Mouse (Mus musculus): Measurements from ENCODE around the gene Wdr62. TPM values are rescaled to one million over a fixed set of nuclear protein-coding genes. Genes with fewer than 3 reads are reported as not detected.

Gene Wdr62
- total and polyA plus RNA-seq, 3 experiments, result 0.97 to 5.3 (median 1.7) TPM

DNA sequence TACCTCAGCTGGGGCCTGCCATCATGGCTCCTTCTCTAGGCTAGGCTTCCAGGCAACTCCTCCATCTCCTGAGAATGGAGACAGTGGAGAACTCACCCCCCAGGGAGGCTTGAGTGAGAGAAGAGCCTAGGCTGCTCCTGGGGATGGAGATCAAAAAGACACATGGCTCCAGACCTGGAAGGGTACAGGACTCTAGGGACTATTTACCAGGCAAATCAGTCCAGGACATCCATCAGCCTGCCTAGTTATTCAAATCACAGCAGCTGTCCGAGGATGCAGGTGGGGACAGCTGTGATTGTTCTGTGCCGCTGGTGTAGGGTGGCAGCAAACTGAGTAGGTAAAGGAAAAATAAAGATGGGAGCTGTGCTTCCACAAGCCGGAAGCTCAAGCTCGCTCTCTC, 44.6 kb downstream of the Wdr62 start, which contains the start of gene Ovol3:
Ovol3 (minus strand) TSS at position 101 of the 400 bp plus-strand sequence.
- TF ChIP-seq POLR2A (IDR thresholded peaks at IDR 0.05; ENCODE audit: insufficient read depth, low read depth, low read length), result no peak
- no peak for TF ChIP-seq CTCF (IDR thresholded peaks at IDR 0.05)
- no peak for TF ChIP-seq EP300 (IDR thresholded peaks at IDR 0.05; ENCODE audit: insufficient read depth, low read depth, low read length)
- 80% methylated on average over 4 of the region's 4 CpGs for WGBS
- no peak for DNase-seq
- H3K27me3 ChIP-seq (ENCODE audit: control insufficient read depth, insufficient read depth, low read length), result no peaks in the 10 kb centered on the region
- H3K9ac ChIP-seq (ENCODE audit: low read depth, low read length), result no peak within 1 kb of the TSS
- intact Hi-C loops (cut with DNase I), result no loop called here
- H3K79me2 ChIP-seq (replicated peaks; ENCODE audit: control insufficient read depth, insufficient read depth, low read length), result no peaks in the 10 kb centered on the region
- no peaks in the 10 kb centered on the region for H3K4me1 ChIP-seq (ENCODE audit: control insufficient read depth, insufficient read depth, low read length)
- H3K27ac ChIP-seq, result no peak within 1 kb of the TSS
- H3K4me3 ChIP-seq, result no peak within 1 kb of the TSS
- H3K36me3 ChIP-seq (ENCODE audit: control insufficient read depth, insufficient read depth, low read length), result no peaks in the 10 kb centered on the region

DNA sequence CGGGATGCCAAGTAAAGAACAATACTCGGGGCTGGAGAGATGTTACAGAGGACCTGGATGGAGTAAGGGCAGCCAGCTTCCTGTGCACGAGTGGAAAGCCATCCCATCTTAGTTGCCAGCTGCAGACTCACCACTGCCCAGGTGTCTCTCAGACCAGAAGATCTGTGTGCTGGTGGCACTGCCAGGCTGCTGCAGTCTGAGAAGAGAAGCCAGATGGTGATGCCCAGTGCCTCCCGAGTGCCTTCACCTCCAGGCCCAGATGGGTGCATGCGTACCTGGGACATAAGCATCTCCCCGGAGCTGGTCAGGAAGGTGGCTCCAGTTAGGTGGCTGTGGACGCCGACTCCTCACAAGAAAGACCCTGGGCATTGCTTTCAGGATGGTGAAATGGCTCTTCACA, 45.1 kb downstream of the Wdr62 start:
- TF ChIP-seq POLR2A (IDR thresholded peaks at IDR 0.05; ENCODE audit: insufficient read depth, low read depth, low read length) (no peak), CTCF (IDR thresholded peaks at IDR 0.05) (no peak), EP300 (IDR thresholded peaks at IDR 0.05; ENCODE audit: insufficient read depth, low read depth, low read length) (no peak)
- 87% methylated on average over 8 of the region's 8 CpGs for WGBS
- no peaks in the 10 kb centered on the region for H3K36me3 ChIP-seq (ENCODE audit: control insufficient read depth, insufficient read depth, low read length)
- H3K9ac ChIP-seq (ENCODE audit: low read depth, low read length), result no peak overlapping the region
- no peak for DNase-seq
- H3K27ac ChIP-seq, result no peak overlapping the region
- no peaks in the 10 kb centered on the region for H3K27me3 ChIP-seq (ENCODE audit: control insufficient read depth, insufficient read depth, low read length)
- H3K4me3 ChIP-seq, result no peak overlapping the region
- no peaks in the 10 kb centered on the region for H3K79me2 ChIP-seq (replicated peaks; ENCODE audit: control insufficient read depth, insufficient read depth, low read length)
- H3K4me1 ChIP-seq (ENCODE audit: control insufficient read depth, insufficient read depth, low read length), result no peaks in the 10 kb centered on the region
- intact Hi-C loops (cut with DNase I), result no loop called here

DNA sequence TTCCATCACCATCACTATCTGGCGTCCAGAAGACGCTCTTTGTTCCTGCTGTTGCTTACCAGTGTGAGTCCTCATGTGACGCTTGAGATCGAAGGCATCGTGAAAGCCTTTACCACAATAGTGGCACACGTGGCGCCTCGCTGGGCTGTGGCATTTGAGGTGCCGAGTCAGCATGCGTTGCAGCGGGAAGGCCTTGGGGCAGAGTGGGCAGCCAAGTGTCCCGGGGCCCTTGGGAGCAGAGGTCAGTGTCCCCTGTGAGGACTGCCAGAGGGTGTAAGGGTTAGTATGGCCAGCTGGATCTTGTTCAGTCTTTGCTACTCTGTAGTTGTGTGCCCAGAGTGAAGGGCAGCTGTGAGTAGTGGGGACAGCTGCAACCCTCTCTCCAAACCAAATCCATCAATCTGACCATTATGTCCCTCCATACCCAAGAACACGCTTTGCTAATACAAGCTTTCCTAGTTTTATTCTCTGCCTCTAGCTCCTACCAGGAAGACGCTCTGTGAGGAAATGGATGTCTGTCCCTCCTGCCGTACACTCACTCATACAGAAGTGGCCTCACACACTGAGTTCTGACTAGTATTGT, 45.9 kb downstream of the Wdr62 start:
- Histone ChIP-seq H3K79me2 (replicated peaks; ENCODE audit: control insufficient read depth, insufficient read depth, low read length) (no peaks in the 10 kb centered on the region), H3K4me1 (ENCODE audit: control insufficient read depth, insufficient read depth, low read length) (no peaks in the 10 kb centered on the region), H3K4me3 (no peak overlapping the region), H3K27me3 (ENCODE audit: control insufficient read depth, insufficient read depth, low read length) (no peaks in the 10 kb centered on the region), H3K9ac (ENCODE audit: low read depth, low read length) (no peak overlapping the region), H3K36me3 (ENCODE audit: control insufficient read depth, insufficient read depth, low read length) (no peaks in the 10 kb centered on the region), H3K27ac (no peak overlapping the region)
- intact Hi-C loops (cut with DNase I), result no loop called here
- no peak for TF ChIP-seq CTCF (IDR thresholded peaks at IDR 0.05)
- TF ChIP-seq EP300 (IDR thresholded peaks at IDR 0.05; ENCODE audit: insufficient read depth, low read depth, low read length), result no peak
- no peak for TF ChIP-seq POLR2A (IDR thresholded peaks at IDR 0.05; ENCODE audit: insufficient read depth, low read depth, low read length)
- DNase-seq, result no peak
- 92% methylated on average over 15 of the region's 15 CpGs for WGBS

DNA sequence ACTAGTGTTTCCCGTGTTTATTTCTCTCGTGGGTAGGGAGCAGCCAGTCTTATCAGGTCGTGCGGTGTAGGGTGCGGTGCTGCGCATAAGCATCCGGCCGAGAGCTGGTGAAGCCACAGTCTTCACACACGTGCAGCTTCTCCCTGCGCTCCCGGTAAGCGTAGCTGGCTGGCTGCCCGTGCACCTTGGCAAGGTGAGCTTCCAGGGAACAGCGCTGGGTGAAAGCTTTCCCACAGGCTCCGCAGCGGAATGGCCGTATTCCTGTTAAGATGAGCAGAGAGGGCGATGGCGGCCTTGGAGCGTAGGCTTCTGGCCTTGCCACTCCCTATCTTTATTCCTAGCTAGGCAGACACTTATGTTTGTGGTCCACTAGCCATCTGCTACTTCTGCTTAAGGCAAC, 46.8 kb downstream of the Wdr62 start:
- TF ChIP-seq EP300 (IDR thresholded peaks at IDR 0.05; ENCODE audit: insufficient read depth, low read depth, low read length), result no peak
- no peak for TF ChIP-seq POLR2A (IDR thresholded peaks at IDR 0.05; ENCODE audit: insufficient read depth, low read depth, low read length)
- TF ChIP-seq CTCF (IDR thresholded peaks at IDR 0.05), result no peak
- Histone ChIP-seq H3K27me3 (ENCODE audit: control insufficient read depth, insufficient read depth, low read length) (no peaks in the 10 kb centered on the region), H3K27ac (no peak overlapping the region), H3K4me3 (no peak overlapping the region), H3K36me3 (ENCODE audit: control insufficient read depth, insufficient read depth, low read length) (no peaks in the 10 kb centered on the region), H3K79me2 (replicated peaks; ENCODE audit: control insufficient read depth, insufficient read depth, low read length) (no peaks in the 10 kb centered on the region), H3K9ac (ENCODE audit: low read depth, low read length) (no peak overlapping the region), H3K4me1 (ENCODE audit: control insufficient read depth, insufficient read depth, low read length) (no peaks in the 10 kb centered on the region)
- WGBS, result 87% methylated on average over 20 of the region's 20 CpGs
- DNase-seq, result no peak
- intact Hi-C loops (cut with DNase I), result no loop called here

GRCm38 (mm10) chr7:30232631-30233148, 47.5 kb downstream of the Wdr62 start:
- DNase-seq, result peak; percentile 41 to 45

More at GRCm38 (mm10) chr7:30232631-30233148, 47.5 kb downstream of the Wdr62 start:
- intact Hi-C loops (cut with DNase I), result no loop called here
- Histone ChIP-seq H3K4me1 (ENCODE audit: control insufficient read depth, insufficient read depth, low read length) (no peaks in the 10 kb centered on the region), H3K27me3 (ENCODE audit: control insufficient read depth, insufficient read depth, low read length) (no peaks in the 10 kb centered on the region), H3K4me3 (peak overlapping the region; percentile 82), H3K79me2 (replicated peaks; ENCODE audit: control insufficient read depth, insufficient read depth, low read length) (no peaks in the 10 kb centered on the region), H3K36me3 (ENCODE audit: control insufficient read depth, insufficient read depth, low read length) (no peaks in the 10 kb centered on the region), H3K9ac (ENCODE audit: low read depth, low read length) (peak overlapping the region; percentile 70), H3K27ac (peak overlapping the region; percentile 90)
- 3% methylated on average over 24 of the region's 24 CpGs for WGBS
- TF ChIP-seq POLR2A (IDR thresholded peaks at IDR 0.05; ENCODE audit: insufficient read depth, low read depth, low read length) (no peak), CTCF (IDR thresholded peaks at IDR 0.05) (peak; percentile 53), EP300 (IDR thresholded peaks at IDR 0.05; ENCODE audit: insufficient read depth, low read depth, low read length) (no peak)
